Mouse (Mus musculus): ENCODE data around the gene Wdr3. TPM values are rescaled to one million over a fixed set of nuclear protein-coding genes. Genes with fewer than 3 reads are reported as not detected.

Gene Wdr3
- polyA plus RNA-seq (2014; fragmentation: Nextera tagmentation; extraction: Ambion mirVana) = 27.4 and 34.5 TPM in 2 replicates

DNA sequence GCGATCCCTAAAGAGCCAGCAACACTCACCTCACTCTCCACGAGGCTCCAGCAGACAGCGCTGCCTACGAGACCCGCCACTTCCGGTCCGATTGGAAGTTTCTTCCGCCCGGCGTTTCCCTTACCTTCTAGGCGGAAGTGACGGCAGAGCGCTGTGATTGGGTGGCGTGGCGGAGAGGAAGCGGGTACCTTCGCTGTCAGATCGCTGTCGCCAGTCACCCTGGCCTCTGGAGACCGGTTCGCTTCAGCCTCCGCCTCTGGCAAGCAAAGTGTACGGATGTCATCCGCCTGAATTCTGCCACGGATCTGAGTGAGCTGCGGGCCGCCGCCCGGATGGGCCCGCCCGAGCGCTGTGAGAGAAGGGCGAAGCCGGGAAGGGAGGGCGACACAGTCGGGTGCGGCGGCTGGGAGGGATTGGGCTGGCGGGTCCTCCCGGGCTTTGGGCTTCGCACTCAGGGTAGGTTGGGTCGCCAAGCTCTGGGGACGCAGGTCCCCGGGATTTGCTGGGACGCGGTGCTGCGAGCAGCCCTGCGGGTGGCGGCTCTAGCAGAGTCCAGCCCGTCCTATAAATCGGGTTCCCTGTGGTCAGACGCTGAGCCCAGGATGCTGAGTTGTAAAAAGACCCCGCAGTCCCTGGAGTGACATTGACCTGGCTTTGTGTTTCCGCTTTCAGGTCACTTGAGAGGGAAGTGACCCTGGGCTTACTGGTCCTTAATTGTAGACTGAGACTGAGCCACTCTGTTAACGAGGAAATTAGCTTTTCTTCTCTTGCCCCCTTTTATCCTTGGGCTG is at the start of gene Wdr3, which contains the start of gene Gdap2:
TSS of gene Wdr3 (minus strand) at position 93 of the 791 bp plus-strand sequence.
TSS of gene Gdap2 (plus strand) at position 67 of the 791 bp plus-strand sequence.
- Histone ChIP-seq H3K27me3 (ENCODE audit: control insufficient read depth, insufficient read depth, low read length) (no peaks in the 10 kb centered on the region), H3K4me1 (ENCODE audit: control insufficient read depth, insufficient read depth, low read length) (peaks cover 10% of the 10 kb centered on the region), H3K4me3 (ENCODE audit: low read depth, low read length) (peak within 1 kb of the TSS; percentile 66), H3K36me3 (ENCODE audit: control insufficient read depth, insufficient read depth, low read length) (peaks cover 9% of the 10 kb centered on the region), H3K9ac (ENCODE audit: low read depth, low read length) (peak within 1 kb of the TSS; percentile 87), H3K4me2 (peak within 1 kb of the TSS; percentile 92), H3K27ac (ENCODE audit: low read depth, low read length) (peak within 1 kb of the TSS; percentile 87), H3K9me3 (replicated peaks; ENCODE audit: control insufficient read depth, low read length) (no peaks in the 10 kb centered on the region)
- ATAC-seq (replicated peaks; ENCODE audit: insufficient number of reproducible peaks, low FRiP score, low TSS enrichment) = peak; percentile 97
- WGBS (ENCODE audit: insufficient replicate concordance) = under 1% methylated on average over 54 of the region's 55 CpGs

DNA sequence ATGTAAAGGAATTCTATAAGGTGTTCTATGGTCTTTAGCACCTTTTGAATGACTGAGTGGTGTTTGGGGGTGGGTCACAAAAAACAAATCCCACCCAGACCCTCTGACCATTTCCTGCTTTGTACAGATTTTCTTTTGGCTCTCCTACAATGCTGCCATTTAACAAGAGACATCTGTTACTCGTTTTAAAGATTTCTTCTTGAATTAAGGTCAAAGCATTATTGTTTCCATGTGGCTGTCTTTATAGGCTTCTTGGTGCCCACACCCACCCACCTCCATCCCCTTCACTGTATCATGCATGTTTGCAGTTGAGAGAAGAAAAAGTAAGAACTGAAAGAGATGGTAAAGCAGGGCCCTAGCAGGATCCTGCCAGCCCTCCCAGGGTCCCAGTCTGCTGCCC is 44.8 kb upstream of the Wdr3 start:
- H3K36me3 ChIP-seq (ENCODE audit: control insufficient read depth, insufficient read depth, low read length) = 0 out of 2 replicates have a peak, but pooled peaks cover 4% of the 10 kb centered on the region
- WGBS (ENCODE audit: insufficient replicate concordance) = 66% methylated on average over 1 of the region's 1 CpGs
- ATAC-seq (replicated peaks; ENCODE audit: insufficient number of reproducible peaks, low FRiP score, low TSS enrichment) = no peak

DNA sequence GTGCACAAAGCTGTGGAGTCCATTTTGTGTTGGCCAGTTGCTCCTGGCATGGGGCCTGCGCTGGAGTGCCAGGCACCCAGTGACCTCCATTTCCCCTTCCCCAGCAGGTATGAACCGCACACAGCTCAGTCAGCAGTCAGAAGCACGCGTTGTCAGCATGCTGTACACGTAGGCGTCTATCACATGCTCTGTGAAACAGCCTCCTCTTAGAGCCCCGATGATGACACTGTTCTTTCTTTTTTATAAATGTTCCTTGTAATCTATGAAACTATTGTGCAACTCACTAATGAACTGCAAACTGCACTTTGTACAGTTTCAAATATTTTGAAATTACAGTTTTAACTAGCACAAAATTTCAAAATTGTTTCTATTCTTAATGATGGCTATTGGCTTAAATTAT is 39.3 kb upstream of the Wdr3 start:
- no peaks in the 10 kb centered on the region for H3K9me3 ChIP-seq (replicated peaks; ENCODE audit: control insufficient read depth, low read length)
- ATAC-seq (replicated peaks; ENCODE audit: insufficient number of reproducible peaks, low FRiP score, low TSS enrichment) = no peak
- H3K9ac ChIP-seq (ENCODE audit: low read depth, low read length) = no peak overlapping the region
- H3K27me3 ChIP-seq (ENCODE audit: control insufficient read depth, insufficient read depth, low read length) = no peaks in the 10 kb centered on the region
- WGBS (ENCODE audit: insufficient replicate concordance) = 89% methylated on average over 7 of the region's 7 CpGs
- no peaks in the 10 kb centered on the region for H3K4me1 ChIP-seq (ENCODE audit: control insufficient read depth, insufficient read depth, low read length)
- no peak overlapping the region for H3K27ac ChIP-seq (ENCODE audit: low read depth, low read length)
- H3K4me2 ChIP-seq = no peak overlapping the region
- H3K36me3 ChIP-seq (ENCODE audit: control insufficient read depth, insufficient read depth, low read length) = peaks cover 5% of the 10 kb centered on the region; the same call in 1 of the 2 replicates
- H3K4me3 ChIP-seq (ENCODE audit: low read depth, low read length) = no peak overlapping the region

More for the DNA sequence above, 44.8 kb upstream of the Wdr3 start:
- H3K27me3 ChIP-seq (ENCODE audit: control insufficient read depth, insufficient read depth, low read length) = no peaks in the 10 kb centered on the region
- no peak overlapping the region for H3K4me3 ChIP-seq (ENCODE audit: low read depth, low read length)
- H3K27ac ChIP-seq (ENCODE audit: low read depth, low read length) = no peak overlapping the region
- H3K9ac ChIP-seq (ENCODE audit: low read depth, low read length) = no peak overlapping the region
- no peaks in the 10 kb centered on the region for H3K4me1 ChIP-seq (ENCODE audit: control insufficient read depth, insufficient read depth, low read length)
- H3K9me3 ChIP-seq (replicated peaks; ENCODE audit: control insufficient read depth, low read length) = no peaks in the 10 kb centered on the region
- no peak overlapping the region for H3K4me2 ChIP-seq

DNA sequence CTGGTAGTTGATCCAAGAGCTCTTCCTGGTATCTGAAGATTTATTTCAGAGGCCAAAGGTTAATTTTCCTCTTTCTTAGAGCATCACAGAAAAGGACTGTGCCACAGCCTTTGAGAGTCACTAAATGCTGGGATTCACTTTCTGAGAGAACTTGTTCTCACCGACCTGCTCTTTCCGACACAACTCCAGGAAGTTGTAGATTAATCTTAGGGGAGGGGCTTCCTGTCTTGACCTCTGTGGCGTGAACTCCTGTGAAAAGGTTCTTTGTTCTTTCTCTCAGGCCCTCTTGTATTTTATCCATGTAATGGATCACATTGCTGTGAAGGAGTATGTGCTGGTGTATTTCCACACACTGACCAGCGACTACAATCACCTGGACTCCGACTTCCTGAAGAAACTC is 32.0 kb upstream of the Wdr3 start:
- Histone ChIP-seq H3K9me3 (replicated peaks; ENCODE audit: control insufficient read depth, low read length) (no peaks in the 10 kb centered on the region), H3K4me1 (ENCODE audit: control insufficient read depth, insufficient read depth, low read length) (no peaks in the 10 kb centered on the region), H3K27me3 (ENCODE audit: control insufficient read depth, insufficient read depth, low read length) (no peaks in the 10 kb centered on the region), H3K36me3 (ENCODE audit: control insufficient read depth, insufficient read depth, low read length) (peaks cover 5% of the 10 kb centered on the region; the same call in 1 of the 2 replicates), H3K4me3 (ENCODE audit: low read depth, low read length) (no peak overlapping the region), H3K27ac (ENCODE audit: low read depth, low read length) (no peak overlapping the region), H3K4me2 (no peak overlapping the region), H3K9ac (ENCODE audit: low read depth, low read length) (no peak overlapping the region)
- 55% methylated on average over 5 of the region's 5 CpGs for WGBS (ENCODE audit: insufficient replicate concordance)
- no peak for ATAC-seq (replicated peaks; ENCODE audit: insufficient number of reproducible peaks, low FRiP score, low TSS enrichment)

DNA sequence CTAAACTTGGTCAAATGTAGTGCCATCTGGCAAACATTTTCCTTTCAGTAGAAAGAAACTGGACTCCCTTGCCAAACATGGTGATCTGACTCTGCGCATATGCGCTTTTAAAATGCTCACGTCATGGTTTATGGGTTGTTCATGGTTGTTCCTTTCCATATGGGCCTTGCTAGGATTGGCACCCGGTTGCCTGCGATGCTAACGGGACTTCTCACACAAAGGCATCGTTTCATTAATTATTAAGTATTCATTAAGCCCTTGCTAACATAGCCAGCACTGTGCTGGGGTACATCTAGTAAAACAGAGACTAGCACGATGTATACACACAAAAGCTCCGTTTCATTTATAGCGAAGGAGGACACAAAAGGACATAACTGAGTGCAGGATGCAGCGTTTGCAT is 27.7 kb upstream of the Wdr3 start:
- H3K36me3 ChIP-seq (ENCODE audit: control insufficient read depth, insufficient read depth, low read length) = no peaks in the 10 kb centered on the region

DNA sequence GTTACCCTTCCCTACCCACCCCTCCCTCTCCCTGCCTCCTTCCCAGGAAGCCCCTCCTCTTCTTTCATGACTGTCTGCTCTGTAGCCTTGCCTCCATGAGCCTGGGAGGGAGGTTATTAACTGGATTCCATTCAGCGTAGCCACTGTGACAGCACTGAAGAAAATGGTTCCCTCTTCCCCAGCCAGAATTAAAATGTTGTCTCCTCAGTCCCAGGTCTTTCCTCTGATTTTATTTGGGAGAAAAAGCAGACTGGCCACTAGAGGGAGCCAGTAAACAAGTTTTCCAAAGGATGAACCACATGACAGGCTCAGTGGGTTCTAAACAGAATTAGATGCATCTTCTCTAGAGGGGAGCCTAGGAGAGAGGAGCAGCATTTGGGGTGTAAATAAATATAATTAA is 27.2 kb upstream of the Wdr3 start:
- ATAC-seq (replicated peaks; ENCODE audit: insufficient number of reproducible peaks, low FRiP score, low TSS enrichment) = no peak
- WGBS (ENCODE audit: insufficient replicate concordance) = 42% methylated on average over 1 of the region's 1 CpGs
- H3K36me3 ChIP-seq (ENCODE audit: control insufficient read depth, insufficient read depth, low read length) = no peaks in the 10 kb centered on the region

More for the DNA sequence above, 27.7 kb upstream of the Wdr3 start:
- Histone ChIP-seq H3K27me3 (ENCODE audit: control insufficient read depth, insufficient read depth, low read length) (no peaks in the 10 kb centered on the region), H3K27ac (ENCODE audit: low read depth, low read length) (no peak overlapping the region), H3K9me3 (replicated peaks; ENCODE audit: control insufficient read depth, low read length) (no peaks in the 10 kb centered on the region), H3K4me3 (ENCODE audit: low read depth, low read length) (no peak overlapping the region), H3K4me1 (ENCODE audit: control insufficient read depth, insufficient read depth, low read length) (no peaks in the 10 kb centered on the region), H3K4me2 (no peak overlapping the region), H3K9ac (ENCODE audit: low read depth, low read length) (no peak overlapping the region)
- 86% methylated on average over 11 of the region's 11 CpGs for WGBS (ENCODE audit: insufficient replicate concordance)
- no peak for ATAC-seq (replicated peaks; ENCODE audit: insufficient number of reproducible peaks, low FRiP score, low TSS enrichment)

DNA sequence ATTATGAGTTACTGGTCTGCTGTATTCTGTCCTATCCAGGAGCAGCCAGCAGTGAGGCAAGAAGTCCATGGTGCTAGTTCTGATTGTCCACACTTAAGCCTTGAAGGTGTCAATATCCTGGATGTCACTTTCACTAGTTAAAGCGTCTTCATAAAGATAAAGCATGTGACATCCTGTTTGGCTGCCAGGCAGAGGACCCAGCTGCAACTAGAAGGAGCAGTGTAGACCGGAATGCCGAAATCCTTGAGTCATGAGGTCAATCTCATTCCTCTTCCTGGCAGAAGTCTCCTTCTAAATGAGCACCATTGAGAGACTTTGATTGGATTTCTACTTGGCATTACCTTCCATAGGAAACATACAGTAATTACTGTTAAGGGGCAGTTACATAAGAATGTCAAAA is 18.3 kb upstream of the Wdr3 start:
- no peak overlapping the region for H3K9ac ChIP-seq (ENCODE audit: low read depth, low read length)
- H3K4me1 ChIP-seq (ENCODE audit: control insufficient read depth, insufficient read depth, low read length) = no peaks in the 10 kb centered on the region
- H3K36me3 ChIP-seq (ENCODE audit: control insufficient read depth, insufficient read depth, low read length) = peaks cover 10% of the 10 kb centered on the region
- ATAC-seq (replicated peaks; ENCODE audit: insufficient number of reproducible peaks, low FRiP score, low TSS enrichment) = no peak
- no peaks in the 10 kb centered on the region for H3K9me3 ChIP-seq (replicated peaks; ENCODE audit: control insufficient read depth, low read length)
- H3K4me3 ChIP-seq (ENCODE audit: low read depth, low read length) = no peak overlapping the region
- no peak overlapping the region for H3K27ac ChIP-seq (ENCODE audit: low read depth, low read length)
- no peak overlapping the region for H3K4me2 ChIP-seq
- 64% methylated on average over 3 of the region's 3 CpGs for WGBS (ENCODE audit: insufficient replicate concordance)
- H3K27me3 ChIP-seq (ENCODE audit: control insufficient read depth, insufficient read depth, low read length) = no peaks in the 10 kb centered on the region

More for the DNA sequence above, 27.2 kb upstream of the Wdr3 start:
- Histone ChIP-seq H3K27ac (ENCODE audit: low read depth, low read length) (no peak overlapping the region), H3K27me3 (ENCODE audit: control insufficient read depth, insufficient read depth, low read length) (no peaks in the 10 kb centered on the region), H3K4me1 (ENCODE audit: control insufficient read depth, insufficient read depth, low read length) (no peaks in the 10 kb centered on the region), H3K4me2 (no peak overlapping the region), H3K9me3 (replicated peaks; ENCODE audit: control insufficient read depth, low read length) (no peaks in the 10 kb centered on the region), H3K9ac (ENCODE audit: low read depth, low read length) (no peak overlapping the region), H3K4me3 (ENCODE audit: low read depth, low read length) (no peak overlapping the region)

DNA sequence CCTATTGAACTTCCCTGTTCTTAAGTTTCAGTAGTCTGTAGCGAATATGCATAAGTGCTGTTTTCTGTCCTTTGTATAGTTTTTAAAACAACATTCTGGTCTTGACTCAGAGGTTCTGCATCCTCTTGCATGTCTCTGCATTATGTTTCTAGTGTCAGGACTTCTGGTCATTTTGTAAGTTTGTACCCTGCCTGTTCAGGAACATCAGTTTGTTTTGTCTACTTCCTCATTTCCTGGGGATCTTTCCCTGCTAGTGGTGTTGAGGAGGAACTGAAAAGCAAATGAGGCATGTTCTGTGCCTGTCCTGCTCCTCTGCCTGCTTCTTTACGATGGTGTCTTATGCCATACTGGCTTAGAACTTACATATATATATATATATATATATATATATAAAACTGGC is 13.8 kb upstream of the Wdr3 start:
- WGBS (ENCODE audit: insufficient replicate concordance) = 82% methylated on average over 2 of the region's 2 CpGs
- peaks cover 14% of the 10 kb centered on the region for H3K36me3 ChIP-seq (ENCODE audit: control insufficient read depth, insufficient read depth, low read length)
- H3K27ac ChIP-seq (ENCODE audit: low read depth, low read length) = no peak overlapping the region
- H3K9me3 ChIP-seq (replicated peaks; ENCODE audit: control insufficient read depth, low read length) = no peaks in the 10 kb centered on the region
- H3K9ac ChIP-seq (ENCODE audit: low read depth, low read length) = no peak overlapping the region
- no peaks in the 10 kb centered on the region for H3K27me3 ChIP-seq (ENCODE audit: control insufficient read depth, insufficient read depth, low read length)
- no peak overlapping the region for H3K4me3 ChIP-seq (ENCODE audit: low read depth, low read length)
- no peak for ATAC-seq (replicated peaks; ENCODE audit: insufficient number of reproducible peaks, low FRiP score, low TSS enrichment)
- H3K4me2 ChIP-seq = no peak overlapping the region
- no peaks in the 10 kb centered on the region for H3K4me1 ChIP-seq (ENCODE audit: control insufficient read depth, insufficient read depth, low read length)

DNA sequence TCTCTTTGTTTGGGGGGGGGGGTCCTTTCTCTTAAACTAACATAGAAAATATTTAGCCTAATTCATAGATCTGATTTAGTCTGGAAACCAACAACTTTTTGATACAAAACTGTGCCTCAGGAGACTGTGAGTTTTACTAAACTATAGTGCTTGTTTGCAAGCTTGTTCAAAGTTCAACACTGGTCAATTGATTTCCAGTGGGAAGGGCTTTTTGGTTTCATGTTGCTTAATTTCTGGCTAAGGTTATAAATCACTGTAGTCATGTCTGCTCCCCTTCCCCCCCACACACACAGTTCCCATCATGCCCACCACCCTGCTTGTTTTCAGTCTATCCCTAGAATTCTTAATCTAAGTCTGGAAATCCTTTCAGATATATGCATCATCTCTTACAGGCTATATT is 2.8 kb upstream of the Wdr3 start:
- no peak for ATAC-seq (replicated peaks; ENCODE audit: insufficient number of reproducible peaks, low FRiP score, low TSS enrichment)
- no peaks in the 10 kb centered on the region for H3K27me3 ChIP-seq (ENCODE audit: control insufficient read depth, insufficient read depth, low read length)
- H3K9ac ChIP-seq (ENCODE audit: low read depth, low read length) = no peak overlapping the region
- H3K4me1 ChIP-seq (ENCODE audit: control insufficient read depth, insufficient read depth, low read length) = peaks cover 10% of the 10 kb centered on the region
- H3K27ac ChIP-seq (ENCODE audit: low read depth, low read length) = no peak overlapping the region
- no peaks in the 10 kb centered on the region for H3K9me3 ChIP-seq (replicated peaks; ENCODE audit: control insufficient read depth, low read length)
- H3K4me2 ChIP-seq = no peak overlapping the region
- no peaks in the 10 kb centered on the region for H3K36me3 ChIP-seq (ENCODE audit: control insufficient read depth, insufficient read depth, low read length)
- H3K4me3 ChIP-seq (ENCODE audit: low read depth, low read length) = no peak overlapping the region
